Mouse (Mus musculus) large intestine, adult 2 months (tissue): ENCODE results near the gene Nqo1. TPM values are rescaled to one million over a fixed set of nuclear protein-coding genes. Genes with fewer than 3 reads are reported as not detected.

ENCODE experiments used
- DNase-seq: peaks from one replicate; pipeline ENCODE4 v3.0.0-alpha.2; 2012; ENCODE audit warnings: low read depth, low spot score
- whole genome bisulfite sequencing: fragments of 180-500 bp; shearing (Covaris S2); methylation state at CpG from one replicate; pipeline ENCODE4 v1.1.7; 2018; 5-methylcytosine and 5-hydroxymethylcytosine counted together
- polyA plus RNA-seq: library from polyadenylated mRNA; depleted of rRNA; stranded (reverse); fragments of >200 nt; gene quantifications from 2 replicates; pipeline ENCODE4 v1.2.3, GENCODE M21; 2012

The Nqo1 gene
- polyA plus RNA-seq, 1 experiment, result 16.9 TPM

GRCm38 (mm10) chr8:107412552-107412951 lies 9.5 kb upstream of the Nqo1 start:
- 88% methylated on average over 8 of the region's 8 CpGs for WGBS
- no peak for DNase-seq

GRCm38 (mm10) chr8:107411391-107411790 lies 8.4 kb upstream of the Nqo1 start:
- WGBS, result 49% methylated on average over 4 of the region's 4 CpGs
- no peak for DNase-seq

GRCm38 (mm10) chr8:107405935-107406334 lies 2.9 kb upstream of the Nqo1 start:
- DNase-seq, result no peak

GRCm38 (mm10) chr8:107404057-107404456 lies 1.1 kb upstream of the Nqo1 start:
- 74% methylated on average over 4 of the region's 4 CpGs for WGBS
- no peak for DNase-seq

More at GRCm38 (mm10) chr8:107405935-107406334, 2.9 kb upstream of the Nqo1 start:
- WGBS, result 21% methylated on average over 3 of the region's 3 CpGs

- WGBS, result 35% methylated on average over 5 of the region's 5 CpGs
- no peak for DNase-seq
Observed at GRCm38 (mm10) chr8:107401866-107402265, 1.1 kb downstream of the Nqo1 start.

GRCm38 (mm10) chr8:107399495-107399894 lies 3.5 kb downstream of the Nqo1 start:
- 41% methylated on average over 9 of the region's 9 CpGs for WGBS
- DNase-seq, result no peak

GRCm38 (mm10) chr8:107397665-107398064 lies 5.3 kb downstream of the Nqo1 start:
- 24% methylated on average over 12 of the region's 12 CpGs for WGBS
- no peak for DNase-seq

- DNase-seq, result no peak
- WGBS, result 89% methylated on average over 10 of the region's 10 CpGs
Observed at GRCm38 (mm10) chr8:107396106-107396670, 6.8 kb downstream of the Nqo1 start.

GRCm38 (mm10) chr8:107395397-107395796 lies 7.6 kb downstream of the Nqo1 start:
- no peak for DNase-seq

- WGBS, result 67% methylated on average over 4 of the region's 4 CpGs
- no peak for DNase-seq
Observed at GRCm38 (mm10) chr8:107391136-107391516, 11.9 kb downstream of the Nqo1 start.

- WGBS, result 81% methylated on average over 16 of the region's 16 CpGs
- no peak for DNase-seq
Observed at GRCm38 (mm10) chr8:107390476-107391135, 12.4 kb downstream of the Nqo1 start.

GRCm38 (mm10) chr8:107389557-107389956 lies 13.4 kb downstream of the Nqo1 start:
- WGBS, result 19% methylated on average over 8 of the region's 8 CpGs
- peak; percentile 88 for DNase-seq

- no peak for DNase-seq
- WGBS, result 55% methylated on average over 5 of the region's 5 CpGs
Observed at GRCm38 (mm10) chr8:107387861-107388260, 15.1 kb downstream of the Nqo1 start.

- WGBS, result 23% methylated on average over 3 of the region's 3 CpGs
- DNase-seq, result no peak
Observed at GRCm38 (mm10) chr8:107386642-107387041, 16.4 kb downstream of the Nqo1 start.

- WGBS, result 39% methylated on average over 5 of the region's 5 CpGs
Observed at GRCm38 (mm10) chr8:107386171-107386570, 16.8 kb downstream of the Nqo1 start.

GRCm38 (mm10) chr8:107385063-107385462 lies 17.9 kb downstream of the Nqo1 start:
- WGBS, result 77% methylated on average over 2 of the region's 2 CpGs
- no peak for DNase-seq

More at GRCm38 (mm10) chr8:107386171-107386570, 16.8 kb downstream of the Nqo1 start:
- no peak for DNase-seq

- 21% methylated on average over 5 of the region's 5 CpGs for WGBS
- DNase-seq, result no peak
Observed at GRCm38 (mm10) chr8:107384651-107385050, 18.4 kb downstream of the Nqo1 start.

- 68% methylated on average over 4 of the region's 4 CpGs for WGBS
- no peak for DNase-seq
Observed at GRCm38 (mm10) chr8:107382898-107383297, 20.1 kb downstream of the Nqo1 start.

GRCm38 (mm10) chr8:107381666-107382065 lies 21.3 kb downstream of the Nqo1 start:
- 94% methylated on average over 4 of the region's 4 CpGs for WGBS
- no peak for DNase-seq

- no peak for DNase-seq
- 91% methylated on average over 8 of the region's 8 CpGs for WGBS
Observed at GRCm38 (mm10) chr8:107380734-107381133, 22.3 kb downstream of the Nqo1 start.

GRCm38 (mm10) chr8:107377346-107377745 lies 25.7 kb downstream of the Nqo1 start:
- WGBS, result 87% methylated on average over 3 of the region's 3 CpGs
- no peak for DNase-seq
